Mouse (Mus musculus): ENCODE data around the gene Cadm4. TPM values are rescaled to one million over a fixed set of nuclear protein-coding genes. Genes with fewer than 3 reads are reported as not detected.

The Cadm4 gene
- polyA plus RNA-seq, 1 experiment from 2014 or later, result 6.7 TPM

Other genes starting within 250 kb of the Cadm4 start
- 6.1 and 6.4 TPM in 2 replicates for gene Zfp109, start 244.5 kb upstream of the Cadm4 start, polyA plus RNA-seq (2015; fragmentation: Nextera tagmentation; extraction: Ambion mirVana)
- gene Zfp108, start 227.2 kb upstream of the Cadm4 start, polyA plus RNA-seq (2015; fragmentation: Nextera tagmentation; extraction: Ambion mirVana), result 5.3 and 6.5 TPM in 2 replicates
- 10.7 and 10.8 TPM in 2 replicates for gene Zfp93, start 211.6 kb upstream of the Cadm4 start, polyA plus RNA-seq (2015; fragmentation: Nextera tagmentation; extraction: Ambion mirVana)
- gene Zfp61, start 180.8 kb upstream of the Cadm4 start, polyA plus RNA-seq (2015; fragmentation: Nextera tagmentation; extraction: Ambion mirVana), result 53.8 and 58.5 TPM in 2 replicates
- gene Zfp94, start 165.4 kb upstream of the Cadm4 start, polyA plus RNA-seq (2015; fragmentation: Nextera tagmentation; extraction: Ambion mirVana), result 14.3 and 18.8 TPM in 2 replicates
- gene Tescl, start 148.1 kb upstream of the Cadm4 start, polyA plus RNA-seq (2015; fragmentation: Nextera tagmentation; extraction: Ambion mirVana), result 0.25 TPM in 1 of 2 replicates, not detected in the other
- 0.45 and 0.91 TPM in 2 replicates for gene Lypd5, start 132.8 kb upstream of the Cadm4 start, polyA plus RNA-seq (2015; fragmentation: Nextera tagmentation; extraction: Ambion mirVana)
- gene Kcnn4, start 111.8 kb upstream of the Cadm4 start, polyA plus RNA-seq (2015; fragmentation: Nextera tagmentation; extraction: Ambion mirVana), result 1.9 and 2.1 TPM in 2 replicates
- 21.6 and 27.0 TPM in 2 replicates for gene Smg9, start 82.4 kb upstream of the Cadm4 start, polyA plus RNA-seq (2015; fragmentation: Nextera tagmentation; extraction: Ambion mirVana)
- not detected in 2 replicates for gene Irgc1, start 29.7 kb upstream of the Cadm4 start, polyA plus RNA-seq (2015; fragmentation: Nextera tagmentation; extraction: Ambion mirVana)
- gene Plaur, start 19.5 kb upstream of the Cadm4 start, polyA plus RNA-seq (2015; fragmentation: Nextera tagmentation; extraction: Ambion mirVana), result 2.6 and 3.8 TPM in 2 replicates
- gene Zfp428, start 25.0 kb downstream of the Cadm4 start, polyA plus RNA-seq (2015; fragmentation: Nextera tagmentation; extraction: Ambion mirVana), result 95.8 and 96.3 TPM in 2 replicates
- gene AC161166.1, start 30.4 kb downstream of the Cadm4 start, polyA plus RNA-seq (2015; fragmentation: Nextera tagmentation; extraction: Ambion mirVana), result 0.53 and 0.89 TPM in 2 replicates
- 9.6 and 10.2 TPM in 2 replicates for gene Irgq, start 48.7 kb downstream of the Cadm4 start, polyA plus RNA-seq (2015; fragmentation: Nextera tagmentation; extraction: Ambion mirVana)
- gene Pinlyp, start 64.1 kb downstream of the Cadm4 start, polyA plus RNA-seq (2015; fragmentation: Nextera tagmentation; extraction: Ambion mirVana), result 0.42 TPM in 1 of 2 replicates, not detected in the other
- 127 and 147 TPM in 2 replicates for gene Xrcc1, start 64.3 kb downstream of the Cadm4 start, polyA plus RNA-seq (2015; fragmentation: Nextera tagmentation; extraction: Ambion mirVana)
- 24.0 and 26.0 TPM in 2 replicates for gene Ethe1, start 105.5 kb downstream of the Cadm4 start, polyA plus RNA-seq (2015; fragmentation: Nextera tagmentation; extraction: Ambion mirVana)
- 7.0 and 7.3 TPM in 2 replicates for gene Zfp575, start 105.6 kb downstream of the Cadm4 start, polyA plus RNA-seq (2015; fragmentation: Nextera tagmentation; extraction: Ambion mirVana)
- gene Phldb3, start 128.7 kb downstream of the Cadm4 start, polyA plus RNA-seq (2015; fragmentation: Nextera tagmentation; extraction: Ambion mirVana), result 0.37 and 0.65 TPM in 2 replicates
- gene Lypd3, start 154.5 kb downstream of the Cadm4 start, polyA plus RNA-seq (2015; fragmentation: Nextera tagmentation; extraction: Ambion mirVana), result 13.7 and 16.0 TPM in 2 replicates
- gene Tex101, start 194.7 kb downstream of the Cadm4 start, polyA plus RNA-seq (2015; fragmentation: Nextera tagmentation; extraction: Ambion mirVana), result not detected in 2 replicates
- not detected in 2 replicates for gene BC049730, start 227.2 kb downstream of the Cadm4 start, polyA plus RNA-seq (2015; fragmentation: Nextera tagmentation; extraction: Ambion mirVana)
- not detected in 2 replicates for gene Gm4763, start 244.9 kb downstream of the Cadm4 start, polyA plus RNA-seq (2015; fragmentation: Nextera tagmentation; extraction: Ambion mirVana)